Comparison of ENCODE assay signal across 15 mouse cellular contexts in the genomic region with DNA sequence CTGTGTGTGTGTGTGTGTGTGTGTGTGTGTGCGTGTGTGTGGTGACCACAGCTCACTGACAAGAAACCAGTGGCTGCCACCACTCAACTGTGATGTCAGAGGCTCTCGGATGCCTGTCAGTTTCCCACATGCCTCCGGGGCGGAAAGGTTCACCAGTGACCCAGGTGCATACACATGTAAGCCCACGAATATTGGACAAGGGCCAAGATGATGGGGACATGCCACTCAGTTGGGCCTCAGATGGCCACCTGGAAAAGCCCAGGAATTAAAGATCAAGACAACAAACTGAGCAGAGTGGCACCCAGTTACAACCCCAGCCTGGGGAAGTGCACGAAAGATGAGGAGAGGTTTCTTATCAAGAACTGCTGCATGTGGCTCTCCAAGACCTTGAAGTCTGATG. TPM values are rescaled to one million over a fixed set of nuclear protein-coding genes. Genes with fewer than 3 reads are reported as not detected.
DNase-seq lines count a peak whose midpoint lies in the region; ATAC-seq lines count a peak whose summit lies in the region.
"Had no signal": no experiment of that assay in that cellular context is flagged by ENCODE, and none has a peak within 500 bp of the region (broad histone marks: within the 10 kb centered on the region; RNA-seq: fewer than 3 reads in every experiment).

No protein-coding gene starts in this region.

- peak overlapping the region; percentile 10; the same call in 1 of the 2 replicates for H3K27ac ChIP-seq in heart, embryonic 10.5 days
- peak overlapping the region; percentile 67 for H3K27ac ChIP-seq in heart, embryonic 12.5 days (ENCODE audit: poor library complexity, severe bottlenecking)
- no peak overlapping the region for H3K27ac ChIP-seq in midbrain, embryonic 11.5 days (ENCODE audit: low read depth, low read length)
- H3K27ac ChIP-seq: forebrain, embryonic 12.5 days; hindbrain, embryonic 10.5 days; midbrain, embryonic 10.5 days; neural tube, embryonic 13.5 days had no signal

- H3K9me3 ChIP-seq in heart, embryonic 10.5 days, result no peaks in the 10 kb centered on the region
- no peaks in the 10 kb centered on the region for H3K9me3 ChIP-seq in heart, embryonic 12.5 days (replicated peaks)
- H3K9me3 ChIP-seq in midbrain, embryonic 11.5 days (ENCODE audit: control insufficient read depth, low read length), result no peaks in the 10 kb centered on the region
- H3K9me3 ChIP-seq: forebrain, embryonic 12.5 days; hindbrain, embryonic 10.5 days; midbrain, embryonic 10.5 days; neural tube, embryonic 13.5 days had no signal

- H3K27me3 ChIP-seq in heart, embryonic 10.5 days (ENCODE audit: insufficient read depth, poor library complexity, severe bottlenecking), result no peaks in the 10 kb centered on the region; the same call in 1 of the 2 replicates
- H3K27me3 ChIP-seq in heart, embryonic 12.5 days (replicated peaks), result no peaks in the 10 kb centered on the region
- H3K27me3 ChIP-seq in midbrain, embryonic 11.5 days (ENCODE audit: control insufficient read depth, insufficient read depth, low read length), result no peaks in the 10 kb centered on the region
- H3K27me3 ChIP-seq: forebrain, embryonic 12.5 days; neural tube, embryonic 13.5 days had no signal

- no peak overlapping the region for H3K4me3 ChIP-seq in heart, embryonic 10.5 days
- no peak overlapping the region for H3K4me3 ChIP-seq in heart, embryonic 12.5 days
- H3K4me3 ChIP-seq in midbrain, embryonic 11.5 days (ENCODE audit: low read depth, low read length), result no peak overlapping the region
- H3K4me3 ChIP-seq: forebrain, embryonic 12.5 days; hindbrain, embryonic 10.5 days; midbrain, embryonic 10.5 days; neural tube, embryonic 13.5 days had no signal

- peaks cover 92% of the 10 kb centered on the region for H3K4me1 ChIP-seq in heart, embryonic 10.5 days
- peaks cover 91% of the 10 kb centered on the region for H3K4me1 ChIP-seq in heart, embryonic 12.5 days (replicated peaks)
- peaks cover 10% of the 10 kb centered on the region; the same call in 1 of the 2 replicates for H3K4me1 ChIP-seq in midbrain, embryonic 11.5 days (ENCODE audit: control insufficient read depth, insufficient read depth, low read length)

- no peak for DNase-seq in heart, embryonic 10.5 days (ENCODE audit: low spot score)
- DNase-seq in heart, adult 8-10 months (ENCODE audit: low spot score), result no peak
- DNase-seq in T-cell, adult 2 months (ENCODE audit: low spot score), result peak; percentile 77
- peak; percentile 80 to 86 for DNase-seq in natural killer cell, adult 2 months (ENCODE audit: low spot score in 2 of 2)
- no peak for DNase-seq in yolk sac, embryonic 10.5 days (ENCODE audit: low spot score)
- DNase-seq in right cerebral cortex, postnatal 14 days, result no peak
- DNase-seq in midbrain, embryonic 11.5 days (ENCODE audit: low spot score, missing footprints), result no peak
- DNase-seq: gastrocnemius, postnatal 10 days; lung, adult 18-20 months; right cerebral cortex, adult 18-20 months had no signal

- 32% methylated on average over 6 of the region's 6 CpGs for WGBS in heart, embryonic 10.5 days
- WGBS in heart, embryonic 12.5 days, result 32% methylated on average over 6 of the region's 6 CpGs
- 86% methylated on average over 6 of the region's 6 CpGs for WGBS in midbrain, embryonic 11.5 days

- H3K36me3 ChIP-seq in heart, embryonic 10.5 days, result no peaks in the 10 kb centered on the region
- no peaks in the 10 kb centered on the region for H3K36me3 ChIP-seq in heart, embryonic 12.5 days
- H3K36me3 ChIP-seq in midbrain, embryonic 11.5 days (ENCODE audit: control insufficient read depth, insufficient read depth, low read length), result no peaks in the 10 kb centered on the region
- H3K36me3 ChIP-seq: forebrain, embryonic 12.5 days; hindbrain, embryonic 10.5 days; midbrain, embryonic 10.5 days; neural tube, embryonic 13.5 days had no signal

- no peak for ATAC-seq in heart, embryonic 12.5 days (ENCODE audit: insufficient number of reproducible peaks, low FRiP score)
- no peak for ATAC-seq in midbrain, embryonic 11.5 days (ENCODE audit: low FRiP score)

- no peak overlapping the region for H3K9ac ChIP-seq in heart, embryonic 12.5 days
- no peak overlapping the region for H3K9ac ChIP-seq in midbrain, embryonic 11.5 days (ENCODE audit: low read length)
- H3K9ac ChIP-seq: forebrain, embryonic 12.5 days; neural tube, embryonic 13.5 days had no signal

- peak overlapping the region; percentile 38 for H3K4me2 ChIP-seq in heart, embryonic 12.5 days
- no peak overlapping the region for H3K4me2 ChIP-seq in midbrain, embryonic 11.5 days
- H3K4me2 ChIP-seq: forebrain, embryonic 12.5 days; neural tube, embryonic 13.5 days had no signal

RNA-seq across cellular contexts. Expression of a gene that starts 13.4 kb away (rescaled TPM):
- polyA plus RNA-seq in heart, embryonic 10.5 days (2016; fragmentation: Nextera tagmentation; extraction: Ambion mirVana), result 8.3 and 10.3 TPM in 2 replicates
- 10 to 100 TPM; 25.5 to 32.9 (median 29.4) TPM for total RNA-seq in heart, adult 8-10 months (2022)
- polyA plus RNA-seq in heart, embryonic 12.5 days (2016; fragmentation: Nextera tagmentation; extraction: Ambion mirVana), result 15.3 and 16.3 TPM in 2 replicates
- polyA plus RNA-seq in midbrain, embryonic 11.5 days (2014; fragmentation: Nextera tagmentation; extraction: Ambion mirVana), result 17.3 and 19.9 TPM in 2 replicates

RNA-seq across cellular contexts. Expression of a gene that starts 41.7 kb away (rescaled TPM):
- polyA plus RNA-seq in heart, embryonic 10.5 days (2016; fragmentation: Nextera tagmentation; extraction: Ambion mirVana), result 9.5 and 11.6 TPM in 2 replicates
- total RNA-seq in heart, adult 8-10 months (2022), result 10 to 100 TPM; 24.9 to 30.8 (median 27.7) TPM
- 10.3 and 10.7 TPM in 2 replicates for polyA plus RNA-seq in heart, embryonic 12.5 days (2016; fragmentation: Nextera tagmentation; extraction: Ambion mirVana)
- polyA plus RNA-seq in midbrain, embryonic 11.5 days (2014; fragmentation: Nextera tagmentation; extraction: Ambion mirVana), result 6.7 and 8.1 TPM in 2 replicates

Comparison
In these comparisons a context has a peak if more than half of its experiments do, and no peak if none do; other contexts are left out.
1. DNase-seq: peak in T-cell, adult 2 months (single experiment) and natural killer cell, adult 2 months (2 of 2); none in heart, embryonic 10.5 days (single experiment), heart, adult 8-10 months (single experiment), yolk sac, embryonic 10.5 days (single experiment), right cerebral cortex, postnatal 14 days (single experiment) and midbrain, embryonic 11.5 days (single experiment).